Mouse (Mus musculus) kidney, postnatal 4 days (tissue): ENCODE measurements at regions not wholly inside any gene's neighbourhood (a gene's known extent, or its start where the extent isn't known, plus 50 kb on each side); places are given as distances from the start of the nearest gene placed in this dataset.
"Not testable (repeated sequence)": the region's sequence is repeated elsewhere in the genome, so short reads cannot be mapped to it uniquely, and the experiment has no call there.

Experiments
- DNase-seq, 2 experiments: peaks; one replicate each; pipeline ENCODE4 v3.0.0; 2021; ENCODE audit warnings: mixed read lengths in 2 of 2

DNA sequence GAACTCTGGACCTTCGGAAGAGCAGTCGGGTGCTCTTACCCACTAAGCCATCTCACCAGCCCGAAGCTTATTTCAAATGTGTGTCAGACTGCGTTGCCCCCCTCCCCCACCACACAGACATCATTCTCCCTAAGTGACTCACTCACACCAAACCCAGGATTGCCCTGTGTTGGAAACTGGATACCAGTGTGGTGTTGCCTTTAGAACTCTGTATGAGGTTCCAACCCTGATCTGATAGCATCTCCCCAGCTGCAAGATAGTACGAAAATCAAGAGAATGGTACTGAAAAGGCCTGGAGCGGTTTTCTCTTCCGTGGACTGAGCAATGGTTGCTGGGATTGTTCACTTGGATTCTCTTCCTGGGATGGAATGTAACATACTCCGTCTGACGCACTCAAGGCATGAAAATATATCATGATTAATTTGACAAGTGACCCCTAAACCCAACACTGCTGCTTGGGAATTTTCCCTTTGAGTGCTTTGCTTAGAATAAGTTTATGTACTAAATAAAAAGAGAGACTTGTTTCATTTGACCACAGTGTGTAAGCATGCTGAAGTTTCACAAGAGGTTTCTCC, 63.0 kb downstream of the Hand2 start:
- peak; percentile 18 to 37 for DNase-seq

- no peak for DNase-seq
Observed at GRCm38 (mm10) chr8:57387627-57388026, 66.8 kb downstream of the Hand2 start.

- DNase-seq, result no peak
Observed at GRCm38 (mm10) chr8:57388579-57388978, 67.1 kb upstream of the Scrg1 start.

- DNase-seq, result no peak
Observed at GRCm38 (mm10) chr8:57397999-57398635, 57.6 kb upstream of the Scrg1 start.

- not testable (repeated sequence) for DNase-seq
Observed at GRCm38 (mm10) chr8:57400171-57400570, 55.6 kb upstream of the Scrg1 start.

- DNase-seq, result no peak
Observed at GRCm38 (mm10) chr8:57400776-57401631, 54.7 kb upstream of the Scrg1 start.

- DNase-seq, result no peak
Observed at GRCm38 (mm10) chr8:57401661-57402060, 54.1 kb upstream of the Scrg1 start.

GRCm38 (mm10) chr8:57402200-57402599, 53.5 kb upstream of the Scrg1 start:
- no peak for DNase-seq

DNA sequence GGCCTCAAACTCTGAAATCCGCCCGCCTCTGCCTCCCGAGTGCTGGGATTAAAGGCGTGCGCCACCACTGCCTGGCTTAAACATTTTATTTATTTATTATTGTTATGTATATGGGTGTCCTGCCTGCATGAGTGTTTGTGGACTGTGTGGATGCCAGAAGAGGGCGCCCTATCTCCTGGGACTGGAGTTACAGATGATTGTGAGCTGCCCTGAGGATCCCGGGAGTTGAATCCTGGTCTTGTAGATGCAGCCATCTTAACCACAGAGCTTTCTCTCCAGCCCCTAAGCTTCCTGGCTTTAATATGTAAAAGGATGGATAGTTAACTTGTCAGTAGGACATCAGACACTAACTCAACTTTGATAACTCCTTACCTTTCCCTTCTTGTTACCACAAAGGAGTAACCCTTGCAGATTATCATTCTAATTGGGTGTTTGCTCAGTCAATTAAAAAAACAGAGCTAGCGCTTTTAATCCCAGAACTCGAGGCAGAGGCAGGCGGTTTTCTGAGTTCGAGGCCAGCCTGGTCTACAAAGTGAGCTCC, 52.0 kb upstream of the Scrg1 start:
- DNase-seq, result peak in 1 of 2 experiments; percentile 23

DNA sequence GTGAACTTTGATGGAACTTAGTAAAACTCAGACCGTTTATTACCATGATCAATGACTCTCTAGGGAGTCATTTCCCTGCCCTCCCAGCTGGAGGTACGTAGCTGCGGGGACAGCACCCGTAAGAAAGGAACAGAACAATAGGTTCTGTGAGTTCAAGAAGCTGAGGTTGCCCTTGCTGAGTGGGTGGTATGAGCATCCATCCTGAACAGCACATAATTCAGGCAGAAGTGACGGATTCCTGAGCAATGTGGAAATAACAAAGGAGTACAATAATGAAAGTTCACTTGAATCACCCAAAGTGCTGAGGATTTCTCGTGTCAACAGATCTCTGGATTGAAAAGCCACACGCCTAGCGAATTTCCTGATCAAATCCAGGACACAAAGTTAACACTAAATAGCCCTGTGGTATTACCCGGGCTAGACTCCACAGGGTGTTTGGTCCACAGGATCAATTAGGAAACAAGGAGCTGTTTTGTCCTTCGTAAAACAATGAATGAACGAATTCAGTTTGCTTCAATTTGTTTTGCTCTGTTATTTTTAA, 50.4 kb upstream of the Scrg1 start:
- no peak for DNase-seq
